Mouse (Mus musculus) MEL (cell line): ENCODE data around the gene Tshz2.
A peak's percentile ranks its signal among the peaks of the same experiment; 100 is the strongest.

ENCODE experiments used
- CTCF ChIP-seq, 3 experiments: IDR thresholded peaks in 2 of 3; conservative IDR thresholded peaks in 1 of 3; 2 replicates each; pipeline ENCODE4 v1.5.1; 2011 to 2012; ENCODE audit warnings: low read length in 3 of 3, low read depth in 2 of 3, mild to moderate bottlenecking in 2 of 3, improper control_type of control experiment in 1 of 3, inconsistent platforms in 1 of 3, mixed read lengths in 1 of 3, moderate library complexity in 1 of 3; ENCODE audit not compliant: control insufficient read depth in 1 of 3, insufficient read depth in 1 of 3, poor library complexity in 1 of 3, severe bottlenecking in 1 of 3
- EP300 ChIP-seq, 2 experiments: IDR thresholded peaks; 2 replicates each; pipeline ENCODE4 v1.6.1; 2011; ENCODE audit warnings: improper control_type of control experiment in 2 of 2, low read length in 2 of 2, low read depth in 1 of 2, mild to moderate bottlenecking in 1 of 2
- GATA1 ChIP-seq: IDR thresholded peaks from 2 replicates; pipeline ENCODE4 v1.6.1; 2011; ENCODE audit warnings: low read depth, low read length, improper control_type of control experiment
- USF1 ChIP-seq: IDR thresholded peaks from 2 replicates; pipeline ENCODE4 v1.6.1; 2014; ENCODE audit warnings: low read depth, mild to moderate bottlenecking, inconsistent platforms, low read length, improper control_type of control experiment, moderate library complexity

- TF ChIP-seq USF1 (no peak), CTCF (IDR thresholded peaks at IDR 0.05 in 2 of 3, conservative IDR thresholded peaks at IDR 0.05 in 1 of 3; ENCODE audit: control insufficient read depth in 1 of 3, insufficient read depth in 1 of 3, low read depth in 2 of 3, low read length in 3 of 3, poor library complexity in 1 of 3, severe bottlenecking in 1 of 3) (peak; percentile 73 to 88 (median 80)), GATA1 (no peak), EP300 (IDR thresholded peaks at IDR 0.05; ENCODE audit: low read depth in 1 of 2, low read length in 2 of 2) (no peak)
Measured at GRCm38 (mm10) chr2:170060066-170060465, 427.3 kb downstream of the Tshz2 start.
